Mouse (Mus musculus) bone marrow macrophage, adult 2 months (primary cell): ENCODE measurements around the gene Olfr213.
"Not testable (repeated sequence)": the region's sequence is repeated elsewhere in the genome, so short reads cannot be mapped to it uniquely, and the experiment has no call there.

Experiments used
- CTCF ChIP-seq: IDR thresholded peaks from 2 replicates; pipeline ENCODE4 v1.5.1; 2012; ENCODE audit warnings: low read depth, mild to moderate bottlenecking, low read length, moderate library complexity
- POLR2A ChIP-seq: IDR thresholded peaks from 2 replicates; pipeline ENCODE4 v1.6.1; 2012; ENCODE audit warnings: mild to moderate bottlenecking, low read depth, low read length, borderline replicate concordance

- not testable (repeated sequence) for TF ChIP-seq CTCF, POLR2A
These were observed 31.8 kb upstream of the Olfr213 start, which contains the start of gene Olfr212 for GRCm38 (mm10) chr6:116506302-116507003.
